8 mouse cellular contexts compared by ENCODE assay signal in the genomic region with DNA sequence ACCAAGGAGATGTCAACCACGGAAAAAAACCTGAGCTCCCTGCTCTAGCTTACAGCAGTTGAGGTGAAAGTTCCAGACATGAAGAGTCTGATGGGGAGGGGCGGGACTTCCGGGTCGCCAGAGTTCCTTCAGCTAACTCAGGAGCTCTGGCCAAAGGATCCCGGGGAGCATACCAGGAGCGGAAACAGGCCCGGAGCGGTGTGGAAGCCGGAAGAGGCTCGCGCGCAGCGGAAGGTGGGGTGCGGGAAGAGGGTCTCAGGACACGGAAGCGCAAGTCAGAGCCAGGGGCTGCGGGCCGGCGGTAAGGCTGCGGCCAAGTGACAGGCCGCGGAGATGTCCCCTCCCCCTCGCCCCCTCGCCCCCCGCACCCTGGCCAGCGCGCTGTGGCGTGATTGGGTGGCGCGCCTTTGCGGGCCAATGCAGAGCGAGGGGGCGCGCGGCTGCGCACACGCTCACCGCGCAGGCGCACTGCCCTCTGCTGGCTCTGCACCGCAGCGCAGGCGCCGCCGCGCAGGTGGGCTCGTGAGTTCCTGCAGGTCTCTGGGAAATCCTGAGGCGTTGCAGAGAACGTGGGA. TPM values are rescaled to one million over a fixed set of nuclear protein-coding genes. Genes with fewer than 3 reads are reported as not detected.
DNase-seq lines count a peak whose midpoint lies in the region; ATAC-seq and TF ChIP-seq lines count a peak whose summit lies in the region.

Echdc1 (plus strand) TSS at position 103 of the 575 bp plus-strand sequence.

- peak; percentile 92 for DNase-seq in A20 (ENCODE audit: low read depth, low spot score)
- peak; percentile 94 for DNase-seq in heart, embryonic 10.5 days (ENCODE audit: low spot score)
- peak; percentile 87 for DNase-seq in liver
- peak; percentile 76 to 91 for DNase-seq in spleen, postnatal 4 days (ENCODE audit: low spot score in 2 of 2)

- no peaks in the 10 kb centered on the region for H3K27me3 ChIP-seq in heart, embryonic 10.5 days (ENCODE audit: insufficient read depth, poor library complexity, severe bottlenecking)
- no peaks in the 10 kb centered on the region for H3K27me3 ChIP-seq in kidney, embryonic 15.5 days

- WGBS in heart, embryonic 10.5 days: under 1% methylated on average over 42 of the region's 49 CpGs
- under 1% methylated on average over 48 of the region's 49 CpGs for WGBS in kidney, embryonic 15.5 days

- TF ChIP-seq CTCF in bone marrow macrophage, adult 2 months (IDR thresholded peaks at IDR 0.05; ENCODE audit: low read depth, low read length): peak; percentile 53; the same call in 1 of the 2 replicates
- TF ChIP-seq CTCF in embryonic fibroblast, embryonic 13.5 days (IDR thresholded peaks at IDR 0.05; ENCODE audit: borderline replicate concordance, insufficient read depth, low read length): peak; percentile 93

- H3K4me3 ChIP-seq in bone marrow macrophage, adult 2 months (ENCODE audit: insufficient read depth, low read length): peak within 1 kb of the TSS; percentile 96
- H3K4me3 ChIP-seq in embryonic fibroblast, embryonic 13.5 days (ENCODE audit: insufficient read depth, low read length): peak within 1 kb of the TSS; percentile 89
- H3K4me3 ChIP-seq in heart, embryonic 10.5 days: peak within 1 kb of the TSS; percentile 75
- H3K4me3 ChIP-seq in kidney, embryonic 15.5 days (replicated peaks): peak within 1 kb of the TSS; percentile 78

- ATAC-seq in kidney, embryonic 15.5 days (replicated peaks; ENCODE audit: low FRiP score): peak; percentile 99
- ATAC-seq in monocyte, adult 5-6 weeks (replicated peaks; ENCODE audit: insufficient number of reproducible peaks, low FRiP score, low TSS enrichment, poor library complexity, severe bottlenecking): peak; percentile 84

- H3K36me3 ChIP-seq in heart, embryonic 10.5 days: no peaks in the 10 kb centered on the region
- no peaks in the 10 kb centered on the region for H3K36me3 ChIP-seq in kidney, embryonic 15.5 days

- no peak for TF ChIP-seq POLR2A in bone marrow macrophage, adult 2 months (IDR thresholded peaks at IDR 0.05; ENCODE audit: borderline replicate concordance, low read depth, low read length)
- peak; percentile 58 for TF ChIP-seq POLR2A in embryonic fibroblast, embryonic 13.5 days (IDR thresholded peaks at IDR 0.05; ENCODE audit: low read depth, low read length)

- H3K9me3 ChIP-seq in heart, embryonic 10.5 days: no peaks in the 10 kb centered on the region
- no peaks in the 10 kb centered on the region for H3K9me3 ChIP-seq in kidney, embryonic 15.5 days (replicated peaks)

- peaks cover 7% of the 10 kb centered on the region for H3K4me1 ChIP-seq in bone marrow macrophage, adult 2 months (ENCODE audit: control insufficient read depth, insufficient read depth, low read length)
- H3K4me1 ChIP-seq in embryonic fibroblast, embryonic 13.5 days (ENCODE audit: control insufficient read depth, insufficient read depth, low read length): no peaks in the 10 kb centered on the region; the same call in 1 of the 2 replicates
- H3K4me1 ChIP-seq in heart, embryonic 10.5 days: no peaks in the 10 kb centered on the region
- H3K4me1 ChIP-seq in kidney, embryonic 15.5 days: peaks cover 8% of the 10 kb centered on the region; the same call in 1 of the 2 replicates

- peak within 1 kb of the TSS; percentile 78 for H3K27ac ChIP-seq in bone marrow macrophage, adult 2 months (ENCODE audit: insufficient read depth, low read depth, low read length)
- peak within 1 kb of the TSS; percentile 51 for H3K27ac ChIP-seq in embryonic fibroblast, embryonic 13.5 days (ENCODE audit: insufficient read depth, low read length)
- peak within 1 kb of the TSS; percentile 96 for H3K27ac ChIP-seq in heart, embryonic 10.5 days
- H3K27ac ChIP-seq in kidney, embryonic 15.5 days: peak within 1 kb of the TSS; percentile 94

- H3K4me2 ChIP-seq in kidney, embryonic 15.5 days: peak within 1 kb of the TSS; percentile 70

- H3K9ac ChIP-seq in kidney, embryonic 15.5 days: peak within 1 kb of the TSS; percentile 71

RNA-seq across cellular contexts. Expression of gene Echdc1, which starts in this region (rescaled TPM):
- 16.2 TPM in 2 replicates for polyA plus RNA-seq in bone marrow macrophage, adult 2 months (2012; ENCODE audit: insufficient read depth, insufficient read length, missing spikeins)
- polyA plus RNA-seq in embryonic fibroblast, embryonic 13.5 days (2011; ENCODE audit: insufficient read length, low read depth, missing spikeins): 24.9 and 26.7 TPM in 2 replicates
- polyA plus RNA-seq in heart, embryonic 10.5 days (2016; fragmentation: Nextera tagmentation; extraction: Ambion mirVana): 23.5 and 30.1 TPM in 2 replicates
- polyA plus RNA-seq in kidney, embryonic 15.5 days (2015; fragmentation: Nextera tagmentation; extraction: Ambion mirVana): 30.6 and 34.0 TPM in 2 replicates
- 5.8 to 13.7 TPM (median 11.4 TPM) in 3 replicates for total RNA-seq in monocyte, adult 5-6 weeks (2017)

Comparison
In these comparisons a context has a peak if more than half of its experiments do, and no peak if none do; other contexts are left out.
1. Peak in every context shown above with its lines: DNase-seq, ATAC-seq, H3K4me3 ChIP-seq and H3K27ac ChIP-seq.